Mouse (Mus musculus) small intestine, adult 2 months (tissue): ENCODE data around the gene Fam214b. TPM values are rescaled to one million over a fixed set of nuclear protein-coding genes. Genes with fewer than 3 reads are reported as not detected.

Source experiments
- H3K27ac ChIP-seq: fragments of 200-500 bp; 2 replicates; pipeline ENCODE4 v1.5.1; 2012; ENCODE audit warnings: low read depth, low read length, control low read depth, inconsistent platforms; ENCODE audit not compliant: insufficient read depth
- H3K27me3 ChIP-seq: fragments of 200-500 bp; 2 replicates; pipeline ENCODE4 v1.6.1; 2012; ENCODE audit warnings: mild to moderate bottlenecking, moderate library complexity, low read length, inconsistent platforms; ENCODE audit not compliant: control insufficient read depth, insufficient read depth
- H3K36me3 ChIP-seq: fragments of 200-500 bp; 2 replicates; pipeline ENCODE4 v1.6.1; 2012; ENCODE audit warnings: mild to moderate bottlenecking, low read length, control low read depth, inconsistent platforms; ENCODE audit not compliant: control insufficient read depth, insufficient read depth
- H3K4me1 ChIP-seq: fragments of 200-500 bp; 2 replicates; pipeline ENCODE4 v1.6.1; 2012; ENCODE audit warnings: low read length, inconsistent platforms, mixed read lengths; ENCODE audit not compliant: control insufficient read depth, insufficient read depth, insufficient read length
- H3K4me3 ChIP-seq: fragments of 200-500 bp; 2 replicates; pipeline ENCODE4 v1.5.1; 2012; ENCODE audit warnings: low read depth, mild to moderate bottlenecking, control low read depth, inconsistent platforms, low read length, moderate library complexity
- CTCF ChIP-seq: fragments of 200-500 bp; IDR thresholded peaks from 2 replicates; pipeline ENCODE4 v1.5.1; 2012; ENCODE audit warnings: low read depth, mild to moderate bottlenecking, control low read depth, inconsistent platforms, low read length, moderate library complexity, mixed read lengths; ENCODE audit not compliant: insufficient replicate concordance, insufficient read length; ENCODE audit errors: extremely low read depth
- POLR2A ChIP-seq: fragments of 200-500 bp; IDR thresholded peaks from 2 replicates; pipeline ENCODE4 v1.6.1; 2012; ENCODE audit warnings: low read depth, mild to moderate bottlenecking, control low read depth, inconsistent platforms, low read length, moderate library complexity
- WGBS: fragments of 180-500 bp; shearing (Covaris S2); methylation state at CpG from one replicate; pipeline ENCODE4 v1.1.7; 2018; 5-methylcytosine and 5-hydroxymethylcytosine counted together
- polyA plus RNA-seq: library from polyadenylated mRNA; depleted of rRNA; stranded (reverse); fragments of >200 nt; gene quantifications from 2 replicates; pipeline ENCODE4 v1.2.3, GENCODE M21; 2012; rRNA removed

Gene Fam214b
- polyA plus RNA-seq: 36.1 and 70.5 TPM in 2 replicates

DNA sequence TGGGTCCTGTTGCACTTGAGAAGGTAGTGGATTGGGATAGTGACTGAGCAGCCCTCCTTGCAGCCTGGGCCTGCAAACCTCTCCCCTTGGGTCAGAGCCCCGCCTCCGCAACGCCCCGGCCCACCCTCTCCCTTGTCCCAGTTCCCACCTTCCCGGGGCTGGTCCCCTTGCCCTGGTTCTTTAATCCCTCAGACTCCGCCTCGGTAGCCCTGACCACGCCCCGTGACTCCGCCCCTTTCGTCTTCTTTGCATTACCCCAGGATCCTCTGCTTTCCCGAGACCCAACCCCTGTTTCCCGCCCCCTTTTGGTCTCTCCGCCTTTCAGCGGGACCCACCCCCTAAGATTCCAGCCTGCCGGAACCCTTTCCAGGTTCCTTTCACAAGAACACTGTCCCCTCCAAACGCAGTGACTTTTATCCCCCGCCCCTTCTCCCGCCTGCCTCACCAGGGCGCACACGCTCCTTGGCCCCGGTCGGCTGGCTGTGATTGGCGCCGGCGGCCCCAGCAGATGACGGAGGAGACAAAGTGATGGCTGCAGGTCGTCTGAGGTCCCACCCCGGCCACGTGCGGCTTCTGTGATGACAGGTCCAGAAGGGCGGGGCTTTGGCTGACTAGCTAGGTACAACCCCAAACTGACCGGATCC lies at the start of gene Fam214b:
Fam214b (minus strand) TSS at position 562 of the 644 bp plus-strand sequence.
- Histone ChIP-seq H3K27me3 (no peaks in the 10 kb centered on the region), H3K27ac (peak within 1 kb of the TSS; percentile 83), H3K4me1 (peaks cover 19% of the 10 kb centered on the region; the same call in 1 of the 2 replicates), H3K36me3 (no peaks in the 10 kb centered on the region), H3K4me3 (peak within 1 kb of the TSS; percentile 99)
- TF ChIP-seq POLR2A (no peak), CTCF (no peak)
- under 1% methylated on average over 33 of the region's 33 CpGs for WGBS

DNA sequence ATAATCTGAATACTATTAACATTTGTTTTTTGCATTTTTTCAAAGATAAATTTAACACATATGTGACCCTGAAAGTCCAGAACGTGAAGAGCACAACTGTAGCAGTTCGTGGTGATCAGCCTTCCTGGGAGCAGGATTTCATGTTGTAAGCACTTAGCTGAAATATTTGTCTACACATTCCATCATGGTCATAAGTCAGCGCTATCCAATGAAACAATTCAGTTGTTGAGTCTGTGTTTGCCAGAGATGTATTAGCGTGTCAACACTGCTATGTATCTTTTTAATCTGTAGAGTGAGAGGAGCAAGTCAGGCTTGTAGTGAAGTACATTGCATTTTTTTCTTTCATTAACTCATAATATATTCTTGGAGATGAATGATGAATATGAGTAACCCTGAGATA lies 45.2 kb upstream of the Fam214b start:
- WGBS: 79% methylated on average over 4 of the region's 4 CpGs
- TF ChIP-seq POLR2A (no peak), CTCF (no peak)
- H3K4me3 ChIP-seq: no peak overlapping the region
- H3K27me3 ChIP-seq: no peaks in the 10 kb centered on the region
- peaks cover 2% of the 10 kb centered on the region; the same call in 1 of the 2 replicates for H3K36me3 ChIP-seq
- no peaks in the 10 kb centered on the region for H3K4me1 ChIP-seq
- H3K27ac ChIP-seq: no peak overlapping the region

GRCm38 (mm10) chr4:43089950-43090349 lies 43.9 kb upstream of the Fam214b start:
- Histone ChIP-seq H3K4me1 (no peaks in the 10 kb centered on the region), H3K27me3 (no peaks in the 10 kb centered on the region), H3K27ac (no peak overlapping the region), H3K4me3 (no peak overlapping the region), H3K36me3 (no peaks in the 10 kb centered on the region)
- no peak for TF ChIP-seq CTCF
- no peak for TF ChIP-seq POLR2A
- 85% methylated on average over 2 of the region's 2 CpGs for WGBS

DNA sequence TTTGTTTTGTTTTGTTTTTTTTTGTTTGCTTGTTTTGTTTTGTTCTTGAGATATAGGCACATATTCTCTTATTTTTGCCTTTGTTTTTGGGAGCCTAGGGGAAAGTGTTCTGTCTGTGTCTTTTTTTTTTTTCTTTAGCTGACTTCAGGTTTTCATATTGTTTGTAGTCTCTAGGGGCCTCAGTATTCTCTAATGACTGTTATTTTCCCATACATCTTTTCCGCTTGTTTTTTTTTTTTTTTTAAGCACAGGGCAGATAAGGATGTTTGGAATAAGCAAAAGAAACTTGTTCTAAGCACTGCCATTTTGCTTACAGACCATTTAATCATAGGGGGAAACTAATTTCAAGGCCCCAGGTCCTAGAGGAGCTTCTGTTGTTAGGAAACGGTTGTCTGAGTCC lies 36.4 kb upstream of the Fam214b start:
- H3K4me3 ChIP-seq: no peak overlapping the region
- H3K27ac ChIP-seq: no peak overlapping the region
- H3K4me1 ChIP-seq: no peaks in the 10 kb centered on the region
- H3K36me3 ChIP-seq: no peaks in the 10 kb centered on the region
- TF ChIP-seq CTCF (no peak), POLR2A (no peak)
- H3K27me3 ChIP-seq: no peaks in the 10 kb centered on the region
- WGBS: 77% methylated on average over 2 of the region's 2 CpGs

DNA sequence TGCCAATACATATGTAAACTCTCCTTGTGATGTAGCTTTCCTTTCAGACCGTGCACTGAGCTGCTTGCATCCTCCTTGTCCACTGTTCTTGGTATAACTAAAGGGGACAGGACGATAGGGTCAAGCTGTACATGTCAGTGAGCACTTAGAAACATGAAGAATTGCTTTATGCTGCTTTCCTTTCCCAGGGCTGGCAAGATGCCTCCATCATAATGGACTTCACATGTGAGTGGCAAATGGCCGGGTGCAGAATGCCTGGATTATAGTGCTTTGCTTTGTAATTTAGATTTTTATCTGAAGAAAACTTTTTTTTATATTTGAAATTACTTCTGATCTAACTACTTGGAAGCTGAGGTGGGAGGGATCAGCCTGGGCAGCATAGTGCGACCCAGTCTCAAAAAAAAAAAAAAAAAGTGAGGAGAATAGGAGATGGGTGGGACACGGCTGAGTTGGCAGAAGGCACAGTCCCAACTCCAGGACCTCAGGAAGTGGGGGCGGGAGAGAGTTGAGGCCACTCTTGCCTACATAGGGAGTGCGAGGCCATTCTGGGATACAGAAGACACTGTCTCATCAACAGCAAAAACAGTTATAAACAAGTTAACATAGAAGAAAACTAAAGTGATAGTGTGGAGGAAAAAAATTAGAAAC lies 32.2 kb upstream of the Fam214b start:
- no peaks in the 10 kb centered on the region for H3K27me3 ChIP-seq
- H3K36me3 ChIP-seq: no peaks in the 10 kb centered on the region
- no peak overlapping the region for H3K27ac ChIP-seq
- no peak for TF ChIP-seq POLR2A
- no peak for TF ChIP-seq CTCF
- 68% methylated on average over 7 of the region's 7 CpGs for WGBS
- no peaks in the 10 kb centered on the region for H3K4me1 ChIP-seq
- no peak overlapping the region for H3K4me3 ChIP-seq

DNA sequence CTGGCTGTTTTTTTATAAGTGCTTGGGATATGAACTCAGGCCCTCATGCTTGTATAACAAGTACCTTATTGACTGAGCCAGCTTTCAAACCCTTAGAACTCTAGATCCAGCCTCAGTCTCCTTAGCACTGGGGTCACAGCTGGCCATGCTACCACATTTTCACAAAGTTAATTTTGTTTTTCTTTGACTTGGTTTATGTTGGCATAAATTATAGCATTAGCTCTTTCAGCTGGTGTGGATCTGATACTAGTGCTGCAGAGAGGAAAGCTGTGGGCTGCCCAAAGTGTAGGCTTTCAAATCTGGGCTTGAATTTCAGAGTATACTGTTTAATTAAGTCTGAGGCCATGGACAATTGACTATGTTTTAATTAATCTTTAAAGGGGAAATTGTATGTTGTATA lies 28.9 kb upstream of the Fam214b start:
- H3K4me3 ChIP-seq: no peak overlapping the region
- TF ChIP-seq CTCF (no peak), POLR2A (no peak)
- H3K36me3 ChIP-seq: no peaks in the 10 kb centered on the region
- no peaks in the 10 kb centered on the region for H3K4me1 ChIP-seq
- H3K27me3 ChIP-seq: no peaks in the 10 kb centered on the region
- no peak overlapping the region for H3K27ac ChIP-seq

DNA sequence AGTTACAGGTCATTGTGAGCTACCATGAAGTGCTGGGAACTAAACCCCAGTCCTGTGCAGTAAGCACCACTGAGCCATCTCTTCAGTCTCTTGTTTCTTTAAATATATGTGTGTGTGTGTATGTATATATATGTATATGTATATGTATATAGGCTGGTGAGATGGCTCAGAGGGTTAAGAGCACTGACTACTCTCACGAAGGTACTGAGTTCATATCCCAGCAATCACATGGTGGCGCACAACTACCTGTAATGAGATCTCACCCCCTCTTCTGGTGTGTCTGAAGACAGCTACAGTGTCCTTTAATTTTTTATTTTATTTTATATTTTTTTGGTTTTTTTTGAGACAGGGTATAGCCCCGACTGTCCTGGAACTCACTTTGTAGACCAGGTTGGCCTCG lies 19.5 kb upstream of the Fam214b start:
- Histone ChIP-seq H3K27me3 (no peaks in the 10 kb centered on the region), H3K4me3 (no peak overlapping the region), H3K4me1 (no peaks in the 10 kb centered on the region), H3K27ac (no peak overlapping the region), H3K36me3 (no peaks in the 10 kb centered on the region)
- 92% methylated on average over 4 of the region's 4 CpGs for WGBS
- TF ChIP-seq CTCF (no peak), POLR2A (no peak)

- no peak for TF ChIP-seq POLR2A
- no peak for TF ChIP-seq CTCF
- Histone ChIP-seq H3K4me1 (no peaks in the 10 kb centered on the region), H3K27ac (no peak overlapping the region), H3K27me3 (no peaks in the 10 kb centered on the region; the same call in 1 of the 2 replicates), H3K4me3 (no peak overlapping the region), H3K36me3 (no peaks in the 10 kb centered on the region)
- 76% methylated on average over 3 of the region's 3 CpGs for WGBS
Measured at GRCm38 (mm10) chr4:43060286-43060685, 14.3 kb upstream of the Fam214b start.
